Mouse (Mus musculus): ENCODE results near the gene Akr1b8.
"Not testable (repeated sequence)": the region's sequence is repeated elsewhere in the genome, so short reads cannot be mapped to it uniquely, and the experiment has no call there.

Gene Akr1b8

DNA sequence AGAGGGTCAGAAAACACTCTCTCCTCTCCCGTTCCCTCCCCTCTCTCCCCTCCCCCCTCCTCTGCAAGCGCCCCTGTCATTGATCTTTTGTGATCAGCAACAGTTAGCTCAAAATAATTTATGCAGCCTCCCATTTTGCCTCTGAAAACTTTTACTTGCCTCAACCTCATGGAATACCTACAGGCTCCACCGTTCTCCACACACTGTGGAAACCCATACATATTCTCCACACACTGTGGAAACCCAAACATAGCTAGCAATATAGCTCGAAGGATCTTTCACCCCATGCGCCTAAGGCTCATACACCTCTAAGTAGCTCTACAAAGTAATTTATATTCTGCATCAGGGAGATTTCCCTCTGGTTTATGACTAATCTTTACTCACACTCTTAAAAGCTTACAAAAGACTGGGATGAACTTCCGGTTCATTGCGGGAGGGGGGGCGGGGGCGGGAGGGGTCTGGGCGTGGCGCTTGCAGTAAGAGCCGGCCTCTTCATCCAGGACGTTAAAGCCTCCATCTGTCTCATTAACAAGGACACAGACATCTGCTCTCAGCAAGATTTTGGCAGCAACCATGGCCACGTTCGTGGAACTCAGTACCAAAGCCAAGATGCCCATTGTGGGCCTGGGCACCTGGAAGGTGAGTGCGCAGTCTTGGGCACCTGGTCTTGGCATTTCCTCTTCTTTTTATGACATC lies at the start of gene Akr1b8:
Akr1b8 (plus strand) TSS at position 462 of the 696 bp plus-strand sequence.
- DNase-seq (ENCODE audit: low spot score) = peak; percentile 43

DNA sequence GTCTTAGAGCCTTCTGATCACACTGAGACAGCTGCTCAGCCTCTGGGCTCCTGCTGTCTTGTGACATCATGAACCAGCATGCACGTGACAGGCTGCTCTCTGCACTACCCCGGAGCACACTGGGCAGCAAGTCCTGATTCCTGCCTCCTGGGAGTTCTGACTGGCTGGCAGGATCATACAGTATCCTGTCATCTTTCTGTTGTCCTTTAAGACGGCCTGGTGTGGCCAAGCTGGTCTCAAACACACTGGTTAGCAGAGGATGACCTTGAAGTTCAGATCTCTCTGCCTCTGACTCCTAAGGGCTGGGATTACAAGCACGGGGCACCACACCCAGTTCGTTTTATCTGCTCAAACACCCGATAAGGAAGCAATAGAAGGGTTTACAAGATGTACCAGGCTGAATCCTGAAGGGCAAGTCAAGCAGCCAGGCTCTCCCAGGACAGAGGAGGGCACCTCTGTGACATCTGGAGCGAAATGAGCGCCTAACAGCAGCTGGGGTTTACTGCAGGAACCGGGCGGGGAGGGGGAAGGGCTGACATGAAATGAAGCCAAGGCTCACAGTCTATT lies 49.2 kb upstream of the Akr1b8 start:
- DNase-seq (ENCODE audit: low spot score) = peak; percentile 76

GRCm38 (mm10) chr6:34306797-34307196 lies 47.1 kb upstream of the Akr1b8 start:
- DNase-seq (ENCODE audit: low spot score) = no peak

GRCm38 (mm10) chr6:34309526-34309925 lies 44.4 kb upstream of the Akr1b8 start:
- DNase-seq (ENCODE audit: low spot score) = no peak

DNA sequence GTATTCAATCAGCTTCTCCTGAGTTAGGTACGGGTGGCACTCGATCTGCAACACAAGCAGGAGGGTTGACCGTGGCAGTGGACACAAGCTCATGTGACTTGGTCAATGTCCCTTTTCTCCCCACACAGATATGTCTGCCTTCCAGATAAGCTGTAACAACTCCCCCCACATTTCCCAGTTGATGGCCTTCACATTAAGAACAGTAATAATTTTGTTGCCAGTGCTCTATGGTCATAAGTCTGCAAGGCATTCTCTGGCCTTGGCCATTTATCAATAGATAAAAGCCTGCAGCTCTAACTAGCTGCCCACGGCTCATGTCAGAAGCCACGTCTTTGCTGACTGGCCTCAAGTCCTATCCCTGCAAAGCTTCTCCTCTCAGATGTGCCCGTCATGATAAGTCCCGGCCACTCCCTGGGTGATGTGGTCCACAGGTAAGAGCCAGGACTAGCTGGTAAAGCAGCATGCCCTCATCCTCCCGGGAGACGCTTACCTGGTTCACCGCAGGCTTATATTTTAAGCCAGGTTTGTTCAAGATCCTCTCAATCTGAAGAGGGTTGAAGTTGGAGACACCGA lies 43.8 kb upstream of the Akr1b8 start:
- no peak for DNase-seq (ENCODE audit: low spot score)

GRCm38 (mm10) chr6:34313386-34313785 lies 40.5 kb upstream of the Akr1b8 start:
- no peak for DNase-seq (ENCODE audit: low spot score)

DNA sequence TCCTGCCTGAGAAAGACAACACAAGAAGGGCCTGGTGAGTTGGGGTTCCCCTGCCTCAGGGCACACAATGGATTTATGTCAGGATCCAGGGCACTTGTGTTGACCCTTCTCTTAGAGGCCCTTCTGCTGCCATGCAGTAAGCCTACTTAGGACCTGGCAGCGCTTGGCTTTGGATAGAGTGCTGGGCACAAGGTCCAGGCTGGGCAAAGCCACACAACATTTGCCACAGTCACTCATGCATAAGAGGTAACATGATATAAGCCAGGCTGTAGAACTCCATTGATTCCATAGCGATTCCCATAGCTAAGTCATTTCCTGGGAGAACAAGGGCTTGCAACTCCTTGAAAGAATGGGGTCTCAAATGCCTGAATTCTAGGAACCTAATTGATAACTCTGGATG lies 40.0 kb upstream of the Akr1b8 start:
- DNase-seq (ENCODE audit: low spot score) = no peak

GRCm38 (mm10) chr6:34316854-34317771 lies 36.8 kb upstream of the Akr1b8 start, which contains the start of gene Akr1b3:
Gene Akr1b3, minus strand, starts transcription at chr6:34317478.
- peak; percentile 96 for DNase-seq (ENCODE audit: low spot score)

DNA sequence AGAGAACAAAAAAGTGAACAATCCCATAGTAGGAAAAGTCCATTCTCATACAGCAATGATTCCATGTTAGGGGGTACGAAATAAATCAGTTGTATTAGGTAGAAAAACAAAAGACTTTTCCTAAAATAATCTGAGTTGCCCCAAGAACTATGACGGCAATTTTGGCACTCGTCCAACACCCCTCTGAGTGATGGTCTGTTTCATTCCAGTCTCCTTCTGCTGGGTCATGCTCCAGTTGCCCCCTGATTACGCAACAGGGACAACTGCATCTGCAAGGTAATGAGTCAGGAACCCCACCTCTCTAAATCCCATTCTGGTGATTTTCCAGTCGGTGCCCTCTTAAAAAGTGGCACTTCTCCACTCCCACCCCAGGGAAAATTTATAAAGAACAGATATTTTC lies 35.7 kb upstream of the Akr1b8 start:
- DNase-seq (ENCODE audit: low spot score) = peak; percentile 59

DNA sequence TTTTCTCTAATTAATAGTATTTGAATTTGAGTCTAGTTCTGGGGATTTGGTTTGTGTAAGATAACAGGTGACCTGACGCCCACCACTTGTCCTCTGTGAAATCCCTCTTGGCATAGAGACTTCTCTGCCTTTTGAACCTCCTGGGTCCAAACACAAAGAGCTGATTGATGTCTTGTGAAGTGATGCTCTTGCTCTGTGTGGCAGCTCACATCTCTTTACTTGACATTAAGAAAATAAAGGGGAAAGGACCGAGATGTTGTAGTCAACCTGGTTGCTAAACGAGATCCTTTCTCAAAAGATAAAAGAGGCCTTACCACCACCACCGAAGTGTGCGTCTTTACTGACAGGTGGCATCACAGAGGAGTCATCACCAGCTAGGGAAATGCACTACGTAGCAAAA lies 35.3 kb upstream of the Akr1b8 start:
- no peak for DNase-seq (ENCODE audit: low spot score)

DNA sequence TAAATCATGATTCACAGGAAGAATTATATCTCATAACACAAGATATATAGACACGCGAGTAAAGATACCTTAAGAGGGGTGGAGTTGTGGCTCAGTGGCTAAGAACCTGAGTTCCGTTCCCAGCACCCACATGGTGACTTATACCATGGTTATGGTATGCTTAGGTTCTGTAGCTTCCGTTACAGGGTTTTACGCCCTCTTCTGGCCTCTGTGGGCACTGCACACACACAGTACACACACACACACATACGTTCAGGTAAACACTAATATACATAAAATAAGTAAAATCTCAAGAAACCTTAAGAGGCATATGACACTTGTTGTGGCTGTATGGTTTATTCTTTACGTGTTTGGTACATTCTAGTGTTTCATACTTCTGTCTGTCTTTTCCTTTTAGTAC lies 31.8 kb upstream of the Akr1b8 start:
- DNase-seq (ENCODE audit: low spot score) = no peak

DNA sequence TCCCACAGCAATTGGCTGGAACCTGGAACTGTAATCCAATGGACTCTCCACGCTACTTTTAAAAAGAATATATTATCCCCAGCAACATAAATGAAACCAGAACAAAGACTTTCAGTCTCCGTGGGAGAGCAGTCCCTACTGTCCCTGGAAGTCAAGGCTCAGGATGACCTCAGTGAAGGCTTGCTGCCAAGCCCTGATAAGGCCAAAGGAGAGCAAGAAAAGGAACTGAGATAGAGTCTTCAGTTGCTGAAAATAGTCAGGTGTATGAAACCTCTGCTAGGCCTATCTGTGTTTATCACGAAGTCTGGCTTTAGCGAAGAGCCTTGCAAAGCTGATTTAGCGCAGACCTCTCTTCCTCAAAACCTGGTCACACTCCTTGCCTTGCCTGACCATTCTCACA lies 22.5 kb upstream of the Akr1b8 start:
- DNase-seq (ENCODE audit: low spot score) = no peak

DNA sequence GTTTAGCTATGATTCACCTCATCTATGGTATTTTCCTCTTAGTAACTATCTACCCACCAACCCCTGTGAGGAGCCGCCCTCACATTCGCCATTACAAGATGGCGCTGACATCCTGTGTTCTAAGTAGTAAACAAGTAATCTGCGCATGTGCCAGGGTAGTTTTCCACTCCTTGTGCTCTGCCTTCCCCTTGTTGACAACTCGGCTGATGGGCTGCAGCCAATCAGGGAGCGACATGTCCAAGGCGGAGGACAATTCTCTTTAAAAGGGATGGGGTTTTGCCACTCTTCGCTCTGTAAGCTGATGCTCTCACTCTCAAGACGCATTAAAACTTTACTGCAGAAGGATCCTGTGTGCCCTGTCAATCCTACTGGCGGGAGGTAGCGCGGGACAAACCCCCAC lies 22.1 kb upstream of the Akr1b8 start:
- DNase-seq (ENCODE audit: low spot score) = not testable (repeated sequence)

DNA sequence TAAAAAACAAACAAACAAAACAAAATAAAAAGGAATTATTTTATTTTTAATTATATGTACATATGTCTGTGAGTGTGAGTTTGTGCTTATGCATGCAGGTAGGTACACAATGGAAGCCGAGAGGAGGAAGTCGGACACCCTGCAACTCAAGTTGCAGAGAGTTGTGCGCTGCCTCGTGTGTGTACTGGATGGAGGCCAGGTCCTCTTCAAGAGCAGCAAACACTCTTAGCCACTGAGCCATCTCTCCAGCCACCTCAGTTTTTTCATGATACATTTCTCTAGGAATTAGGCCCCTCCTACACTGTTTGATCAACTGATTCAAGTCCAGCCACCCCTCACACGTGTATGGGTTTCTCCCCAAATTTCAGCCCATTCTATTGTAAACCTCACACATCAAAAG lies 19.2 kb upstream of the Akr1b8 start:
- DNase-seq (ENCODE audit: low spot score) = no peak

DNA sequence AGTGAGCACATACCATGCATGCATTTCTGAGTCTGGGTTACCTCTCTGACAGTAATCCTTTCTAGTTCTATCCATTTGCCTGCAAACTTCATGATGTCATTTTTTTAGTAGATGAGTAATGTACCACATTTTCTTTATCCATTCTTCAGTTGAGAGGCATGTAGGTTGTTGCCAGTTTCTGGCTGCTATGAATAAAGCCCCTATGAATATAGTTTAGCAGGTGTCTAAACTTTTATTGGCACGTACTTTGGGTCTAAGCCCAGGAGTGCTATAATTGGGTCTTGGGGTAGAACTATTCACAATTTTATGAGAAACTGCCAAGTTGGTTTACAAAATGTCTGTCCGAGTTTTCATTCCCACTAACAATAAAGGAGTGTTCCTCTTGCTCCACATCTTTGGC lies 16.1 kb upstream of the Akr1b8 start:
- DNase-seq (ENCODE audit: low spot score) = no peak

- no peak for DNase-seq (ENCODE audit: low spot score)
These were observed 11.9 kb upstream of the Akr1b8 start for GRCm38 (mm10) chr6:34341991-34342390.

DNA sequence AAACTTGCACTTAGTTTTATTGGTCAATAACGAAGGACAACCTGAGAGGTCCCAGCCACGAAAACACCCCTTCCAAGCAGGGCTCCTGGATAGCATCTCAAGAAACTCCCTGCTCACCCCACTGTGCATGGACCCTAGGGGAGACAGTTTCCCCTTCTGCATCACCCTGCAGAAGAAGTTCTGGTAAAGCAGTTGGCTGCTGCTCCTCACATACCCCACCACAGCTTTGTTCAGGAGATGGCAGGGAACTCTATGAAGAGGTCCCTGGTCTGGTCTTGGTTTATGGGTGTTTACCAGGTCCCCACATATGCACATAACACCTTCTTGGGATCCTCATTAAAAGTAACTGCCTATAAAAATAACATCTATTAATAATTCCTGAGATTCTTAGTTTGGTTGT lies 11.4 kb upstream of the Akr1b8 start:
- DNase-seq (ENCODE audit: low spot score) = no peak

DNA sequence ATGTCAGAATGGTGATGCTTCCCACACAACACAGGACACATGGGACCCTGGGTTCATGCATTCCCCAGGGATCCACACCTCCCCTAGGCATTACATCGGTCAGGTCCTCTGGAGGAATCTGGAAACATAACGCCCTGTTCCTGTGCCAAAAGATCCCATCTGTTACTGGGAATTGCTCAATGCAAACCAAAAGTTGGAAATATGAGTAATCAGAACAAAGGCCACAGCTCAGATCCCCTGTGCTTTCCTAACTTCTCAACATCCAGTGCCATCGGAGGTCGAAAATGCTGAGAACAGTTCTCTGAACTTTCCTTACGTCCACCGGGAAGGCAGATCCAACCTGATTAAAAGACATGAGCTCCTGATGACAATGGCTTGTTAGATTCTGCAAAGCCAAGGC lies 10.5 kb upstream of the Akr1b8 start:
- DNase-seq (ENCODE audit: low spot score) = no peak

DNA sequence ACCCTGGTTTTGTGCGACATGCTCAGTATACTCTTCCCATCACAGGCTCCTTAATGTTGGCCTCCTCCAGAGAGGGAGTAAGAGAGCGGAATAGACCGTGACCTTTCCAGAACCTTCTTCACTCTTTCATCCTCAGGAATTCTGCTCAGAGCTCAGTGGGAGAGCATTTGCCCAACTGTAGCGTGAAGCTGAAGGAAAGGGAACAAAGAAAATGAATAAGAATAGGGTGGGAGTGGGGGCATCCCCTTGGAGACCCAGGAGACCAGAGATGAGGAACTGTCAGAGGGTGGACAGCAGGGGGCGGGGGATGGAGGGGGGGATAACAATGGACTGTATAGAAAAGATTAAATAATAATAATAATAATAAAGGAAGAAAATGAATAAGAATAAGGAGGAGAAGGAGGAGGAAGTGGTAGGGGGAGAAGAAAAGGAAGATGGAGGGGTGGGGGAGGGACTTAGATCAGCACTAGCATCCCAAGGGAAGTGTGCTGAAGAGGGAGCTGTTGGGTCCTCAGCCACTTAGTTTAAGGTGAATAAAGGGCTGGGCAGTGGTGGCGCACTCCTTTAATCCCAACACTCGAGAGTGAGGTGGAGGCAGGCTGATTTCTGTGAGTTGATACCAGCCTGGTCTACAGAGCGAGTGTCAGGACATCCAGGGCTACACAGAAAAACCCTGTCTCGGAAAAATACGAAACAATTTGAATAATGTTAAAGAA lies 9.6 kb upstream of the Akr1b8 start:
- DNase-seq (ENCODE audit: low spot score) = peak; percentile 18

- peak; percentile 50 for DNase-seq (ENCODE audit: low spot score)
These were observed 9.0 kb upstream of the Akr1b8 start for GRCm38 (mm10) chr6:34344935-34345334.

DNA sequence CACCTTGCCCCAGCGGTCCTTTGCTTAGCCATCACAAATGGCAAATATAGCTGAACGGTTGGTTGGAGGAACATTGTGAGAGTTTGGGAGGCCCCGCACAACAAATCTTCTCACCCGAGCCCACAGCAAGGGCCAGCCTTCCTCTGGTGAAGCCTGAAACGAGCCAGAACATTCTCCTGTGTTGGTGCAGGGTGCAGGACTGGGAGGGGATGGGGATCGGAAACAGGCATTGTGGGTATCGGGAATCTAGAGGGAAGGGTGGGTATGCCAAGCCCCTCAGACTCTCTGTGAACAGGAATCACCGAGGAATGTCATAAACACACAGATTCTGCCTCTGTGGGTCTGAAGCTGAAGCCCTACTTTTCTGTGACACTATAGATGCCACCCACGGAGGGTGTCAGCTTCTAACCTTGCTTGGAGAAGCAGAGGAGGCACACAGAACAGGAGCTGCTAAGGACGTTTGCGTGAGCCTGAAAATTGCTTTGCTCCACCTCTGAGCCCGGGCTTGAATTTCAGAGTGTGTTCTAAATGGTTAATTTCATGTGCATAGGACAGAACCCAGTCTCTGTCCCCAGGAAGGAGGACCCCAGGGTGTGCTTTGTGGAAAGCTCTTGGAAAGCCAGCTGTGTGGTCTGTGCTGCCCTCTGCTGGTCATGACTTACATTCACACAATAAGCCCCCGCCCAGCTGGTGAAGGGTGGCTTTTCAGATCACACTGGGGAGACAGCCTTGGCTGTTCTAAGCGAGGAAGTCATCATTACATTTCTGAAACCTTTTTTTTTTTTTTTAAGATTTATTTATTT lies 7.6 kb upstream of the Akr1b8 start:
- peak; percentile 84 for DNase-seq (ENCODE audit: low spot score)
